Mouse (Mus musculus) kidney, adult 11 months (tissue): ENCODE data around the gene Rpp14.

Experiments
- DNase-seq: peaks from one replicate; pipeline ENCODE4 v3.0.0; 2022

Rpp14 gene

GRCm38 (mm10) chr14:8080165-8080679 is at the start of gene Rpp14:
TSS of gene Rpp14 (plus strand) at chr14:8080367.
- DNase-seq: peak; percentile 94

- peak; percentile 72 for DNase-seq
These were observed 49.6 kb upstream of the Rpp14 start for GRCm38 (mm10) chr14:8030535-8030934.

DNA sequence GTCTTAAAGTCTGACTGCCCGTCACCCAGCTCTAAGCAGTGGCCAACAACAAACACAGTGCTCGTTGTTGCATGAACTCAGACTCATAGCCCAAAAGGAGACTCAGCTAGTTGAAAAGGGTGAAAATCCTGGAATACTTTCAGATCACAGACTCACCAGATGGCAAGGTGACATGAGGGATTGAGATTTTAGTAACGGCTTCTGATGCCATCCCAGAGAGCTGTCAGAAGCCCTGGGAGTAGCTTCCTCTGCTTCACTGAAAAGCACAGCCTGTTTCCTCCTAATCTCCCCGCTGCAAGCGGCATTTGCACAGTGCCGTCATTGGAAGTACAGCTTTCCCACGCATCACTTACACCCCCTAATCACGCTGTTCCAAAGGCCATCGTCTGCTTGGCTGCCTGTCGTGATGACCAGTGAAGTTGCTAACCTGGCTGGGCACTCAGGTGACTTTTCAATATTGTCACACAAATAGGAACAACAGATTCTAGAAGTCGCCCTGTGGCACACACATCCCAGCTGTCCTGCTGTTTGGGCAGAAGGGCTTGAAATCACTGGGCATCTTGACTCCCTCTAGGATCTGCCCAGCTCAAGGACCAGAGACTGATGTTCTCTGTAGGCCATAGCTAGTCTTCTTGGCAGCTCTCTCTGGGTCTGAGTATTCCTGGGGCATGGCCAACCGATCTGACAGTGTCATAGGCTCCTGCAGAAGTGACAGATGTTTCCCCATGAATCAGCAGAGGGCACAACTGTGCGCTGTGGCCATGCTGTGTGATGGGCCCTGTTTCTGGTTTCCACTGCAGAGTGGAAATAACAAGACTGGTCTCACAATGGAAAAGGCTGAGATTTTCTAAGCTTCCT is 47.9 kb upstream of the Rpp14 start:
- no peak for DNase-seq

GRCm38 (mm10) chr14:8034561-8034960 is 45.6 kb upstream of the Rpp14 start:
- no peak for DNase-seq

- DNase-seq: no peak
These were observed 44.2 kb upstream of the Rpp14 start for GRCm38 (mm10) chr14:8035951-8036350.

DNA sequence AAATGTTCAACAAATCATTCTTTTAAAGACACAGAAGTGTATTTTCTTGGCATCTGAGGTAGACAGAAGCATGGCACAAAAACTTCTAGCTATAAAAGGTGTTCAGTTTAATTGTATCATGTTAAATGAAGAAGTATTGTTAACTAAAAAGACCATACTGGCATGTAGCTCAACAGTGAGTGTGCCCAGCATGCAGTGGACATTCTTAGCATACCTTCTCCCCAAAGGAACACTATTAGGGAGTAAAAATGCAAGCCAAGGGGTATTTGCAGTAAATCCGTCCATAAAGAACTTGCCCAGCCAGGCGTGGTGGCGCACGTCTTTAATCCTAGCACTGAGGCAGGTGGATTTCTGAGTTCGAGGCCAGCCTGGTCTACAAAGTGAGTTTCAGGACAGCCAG is 43.8 kb upstream of the Rpp14 start:
- no peak for DNase-seq

DNA sequence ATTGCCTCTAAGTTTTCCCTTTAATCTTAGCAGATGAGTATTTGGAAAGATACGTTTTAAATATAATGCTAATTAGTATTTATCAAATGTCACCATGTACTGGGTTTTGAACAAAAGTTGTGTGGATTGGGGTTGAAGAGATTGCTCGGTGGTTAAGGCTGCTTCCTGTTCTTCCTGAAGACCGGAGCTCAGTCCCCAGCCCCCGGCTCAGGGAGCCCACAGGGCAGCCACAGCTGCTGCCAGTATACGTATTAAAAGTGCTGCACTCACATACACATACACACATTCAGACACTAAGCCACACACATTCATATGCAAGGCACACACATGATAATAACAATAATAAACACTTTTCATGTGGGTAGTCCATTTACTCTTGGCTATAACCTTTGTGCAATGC is 42.0 kb upstream of the Rpp14 start:
- no peak for DNase-seq

DNA sequence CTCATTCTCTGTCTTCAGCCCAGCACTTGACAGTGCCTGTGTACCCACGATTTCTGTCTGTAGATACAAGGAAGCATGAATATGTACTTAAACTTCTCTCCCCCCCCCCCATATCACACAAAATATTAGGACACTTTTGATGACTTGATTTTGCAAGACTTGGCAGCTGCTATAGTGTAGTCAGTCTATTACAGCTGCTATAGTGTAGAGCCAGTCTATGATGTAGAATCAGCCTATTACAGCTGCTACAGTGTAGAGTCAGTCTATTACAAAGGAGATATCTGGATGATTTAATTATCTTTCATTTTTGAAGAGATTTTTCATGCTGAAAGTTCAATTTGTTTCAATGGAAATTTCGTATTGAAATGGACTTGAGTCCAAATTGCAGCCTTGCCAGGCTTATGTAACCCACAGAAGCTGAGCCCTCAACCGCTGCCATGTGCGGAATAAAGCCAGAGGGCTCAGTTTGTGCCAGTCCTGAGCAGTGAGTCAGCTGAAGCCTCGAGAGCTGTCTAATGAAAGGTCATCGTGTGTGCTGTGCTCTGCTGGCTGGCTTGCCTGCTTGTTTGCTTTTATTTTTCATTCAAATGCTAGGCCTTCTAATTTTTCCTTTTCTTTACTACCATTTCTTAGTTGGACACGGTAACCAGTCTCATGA is 41.2 kb upstream of the Rpp14 start:
- DNase-seq: peak; percentile 87

DNA sequence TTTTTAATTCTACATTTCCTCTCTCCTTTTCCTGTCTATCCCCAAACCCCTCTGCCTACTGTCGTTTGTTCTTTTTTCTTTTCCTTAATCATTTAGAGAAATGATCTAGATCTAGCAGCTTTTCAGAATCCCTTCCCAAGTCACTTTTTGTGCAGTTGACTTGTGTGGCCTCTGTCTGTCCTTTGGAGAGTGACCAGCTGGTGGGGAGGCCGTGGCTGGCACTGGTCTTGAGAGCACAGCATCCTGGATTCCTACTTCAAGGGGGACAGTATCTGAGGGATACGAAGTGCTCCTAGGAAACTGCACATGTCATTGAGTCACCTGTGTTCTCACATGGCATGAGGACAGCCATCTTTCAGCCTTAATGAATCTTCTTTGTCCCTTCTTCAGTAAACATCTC is 40.0 kb upstream of the Rpp14 start:
- no peak for DNase-seq

DNA sequence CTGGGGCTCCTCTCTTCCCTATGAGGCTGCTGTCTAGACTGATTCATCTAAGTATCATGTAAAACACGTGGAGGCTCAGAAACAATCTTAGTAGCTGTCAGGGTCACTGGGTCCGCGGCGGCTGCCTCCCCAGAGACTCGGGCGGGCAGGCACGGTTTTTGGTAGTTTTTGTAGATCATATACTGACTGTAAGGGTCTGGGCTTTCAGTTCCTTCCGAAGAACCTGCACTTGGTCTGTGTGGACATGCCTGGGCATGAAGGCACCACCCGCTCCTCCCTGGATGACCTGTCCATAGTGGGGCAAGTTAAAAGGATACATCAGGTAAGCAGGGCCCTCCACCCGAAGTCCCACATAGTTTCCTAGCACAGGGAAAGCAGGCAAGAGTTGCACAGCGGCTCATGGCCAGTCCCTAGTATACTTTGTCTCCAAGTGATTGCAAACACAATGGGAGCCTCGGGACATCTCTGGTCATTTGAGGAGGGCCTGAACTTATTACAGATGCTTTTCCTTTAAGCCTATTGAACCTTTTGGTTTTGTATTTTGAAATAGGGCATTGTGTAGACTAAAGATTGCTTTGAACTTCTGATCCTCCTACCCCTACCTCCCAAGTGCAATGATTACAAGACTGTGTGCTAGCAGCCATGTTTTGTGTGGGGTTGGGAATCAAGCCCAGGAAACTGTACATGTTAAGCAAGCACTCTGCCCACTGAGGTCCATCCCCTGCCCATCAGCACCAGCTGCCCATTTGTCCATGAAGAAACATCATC is 39.1 kb upstream of the Rpp14 start:
- DNase-seq: no peak

GRCm38 (mm10) chr14:8042120-8042519 is 38.0 kb upstream of the Rpp14 start:
- no peak for DNase-seq

- no peak for DNase-seq
These were observed 37.6 kb upstream of the Rpp14 start for GRCm38 (mm10) chr14:8042577-8042976.

DNA sequence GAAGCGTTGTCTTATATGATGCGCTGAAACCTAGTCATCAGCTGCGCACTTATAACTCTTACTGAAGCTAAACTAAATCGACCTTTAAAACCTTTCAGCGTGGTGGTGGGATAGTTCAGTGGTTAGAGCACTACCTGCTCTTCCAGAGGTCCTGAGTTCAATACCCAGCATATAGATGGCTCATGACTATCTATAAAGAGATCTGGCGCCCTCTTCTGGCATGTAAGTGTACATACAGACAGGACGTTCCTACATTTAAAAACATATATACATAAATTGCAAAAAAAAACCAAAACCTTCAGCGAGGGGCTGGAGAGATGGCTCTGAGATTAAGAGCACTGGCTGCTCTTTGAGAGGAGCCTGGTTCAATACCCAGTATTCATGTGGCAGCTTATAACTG is 35.8 kb upstream of the Rpp14 start:
- DNase-seq: no peak

DNA sequence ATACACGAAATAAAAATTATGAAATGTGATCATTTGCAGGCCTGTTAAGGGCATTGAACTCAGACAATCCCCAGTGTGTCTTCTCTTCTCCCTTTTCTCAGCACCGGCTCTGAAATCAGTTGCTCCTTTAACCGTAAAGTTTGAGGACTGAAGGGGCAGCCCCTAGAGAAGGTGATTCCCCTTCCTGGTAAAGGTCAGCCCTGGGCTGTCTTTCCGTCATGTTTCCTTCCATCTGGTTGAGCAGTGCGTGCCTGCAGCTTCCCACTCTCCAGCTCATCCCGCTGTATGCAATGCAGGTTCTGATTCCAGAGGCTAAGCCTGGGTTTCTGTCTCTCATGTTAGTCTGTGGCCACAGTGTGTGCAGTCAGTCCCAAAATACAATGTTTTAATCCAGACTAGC is 35.4 kb upstream of the Rpp14 start:
- no peak for DNase-seq

DNA sequence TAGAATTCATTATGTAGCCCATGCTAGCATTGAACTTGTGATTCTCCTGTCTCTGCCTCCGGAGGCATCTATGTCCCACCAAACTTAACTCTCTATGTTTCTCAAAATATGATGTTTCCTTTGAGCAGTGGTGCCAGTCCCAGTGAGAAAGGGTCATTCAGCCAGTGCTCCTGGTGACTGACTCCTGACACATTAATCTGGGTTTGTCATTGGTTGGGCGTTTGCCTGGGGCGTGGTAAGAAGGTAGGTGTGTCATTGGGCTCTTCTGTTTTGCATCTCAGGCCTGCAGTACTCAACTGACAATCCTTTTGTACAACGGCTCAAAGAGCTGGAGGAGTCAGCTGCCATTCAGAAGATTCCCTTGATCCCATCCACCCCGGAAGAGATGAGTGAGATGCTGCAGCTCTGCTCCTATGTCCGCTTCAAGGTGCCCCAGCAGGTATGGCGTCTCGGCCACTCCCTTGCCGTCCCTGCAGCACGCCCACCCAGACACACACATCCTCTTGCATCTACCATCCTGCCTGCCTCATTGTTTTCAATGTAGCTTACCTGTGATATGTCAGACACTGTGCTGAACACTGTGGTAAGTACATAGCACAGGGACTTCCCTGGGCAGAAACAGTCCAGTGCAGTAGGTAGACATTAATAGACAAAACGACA is 34.9 kb upstream of the Rpp14 start:
- DNase-seq: no peak

GRCm38 (mm10) chr14:8046839-8047238 is 33.3 kb upstream of the Rpp14 start:
- no peak for DNase-seq

GRCm38 (mm10) chr14:8049334-8049733 is 30.8 kb upstream of the Rpp14 start:
- DNase-seq: no peak

DNA sequence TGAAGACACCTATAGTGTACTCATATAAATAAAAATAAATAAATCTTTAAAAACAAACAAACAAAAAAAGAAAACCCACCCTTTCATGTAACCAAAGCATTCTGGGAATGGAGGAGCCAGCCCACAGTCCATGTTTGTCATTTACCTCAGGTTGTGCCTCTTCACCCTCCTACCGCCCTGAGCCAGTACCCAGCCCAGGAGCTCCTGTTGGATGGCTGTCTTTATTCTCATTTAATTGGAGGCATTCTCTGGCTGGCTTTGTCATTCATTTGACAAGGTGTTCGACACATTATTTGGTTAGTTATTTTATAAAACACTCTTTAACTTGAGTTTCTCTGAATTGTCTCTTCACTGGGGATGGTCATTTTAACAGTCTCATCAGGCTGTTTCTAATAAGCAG is 28.3 kb upstream of the Rpp14 start:
- no peak for DNase-seq

DNA sequence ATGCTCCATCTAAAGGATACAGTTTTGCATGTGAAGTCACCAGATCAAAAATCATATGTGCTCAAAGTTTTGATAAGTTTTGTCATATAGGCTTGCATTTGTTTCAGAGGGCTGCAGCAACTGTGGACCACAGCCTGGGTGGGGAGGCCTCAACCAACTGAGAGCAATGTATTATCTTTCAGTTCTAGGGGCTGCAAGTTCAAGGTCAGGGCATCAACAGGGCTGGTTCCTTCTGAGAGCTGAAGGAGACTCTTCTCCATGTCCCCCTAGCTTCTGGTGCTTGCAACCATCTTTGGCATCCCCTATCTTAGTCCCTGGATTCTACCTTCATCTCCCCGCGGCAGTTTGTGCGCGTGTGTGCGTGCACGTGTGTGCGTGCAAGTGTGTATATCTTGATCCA is 27.5 kb upstream of the Rpp14 start:
- no peak for DNase-seq

DNA sequence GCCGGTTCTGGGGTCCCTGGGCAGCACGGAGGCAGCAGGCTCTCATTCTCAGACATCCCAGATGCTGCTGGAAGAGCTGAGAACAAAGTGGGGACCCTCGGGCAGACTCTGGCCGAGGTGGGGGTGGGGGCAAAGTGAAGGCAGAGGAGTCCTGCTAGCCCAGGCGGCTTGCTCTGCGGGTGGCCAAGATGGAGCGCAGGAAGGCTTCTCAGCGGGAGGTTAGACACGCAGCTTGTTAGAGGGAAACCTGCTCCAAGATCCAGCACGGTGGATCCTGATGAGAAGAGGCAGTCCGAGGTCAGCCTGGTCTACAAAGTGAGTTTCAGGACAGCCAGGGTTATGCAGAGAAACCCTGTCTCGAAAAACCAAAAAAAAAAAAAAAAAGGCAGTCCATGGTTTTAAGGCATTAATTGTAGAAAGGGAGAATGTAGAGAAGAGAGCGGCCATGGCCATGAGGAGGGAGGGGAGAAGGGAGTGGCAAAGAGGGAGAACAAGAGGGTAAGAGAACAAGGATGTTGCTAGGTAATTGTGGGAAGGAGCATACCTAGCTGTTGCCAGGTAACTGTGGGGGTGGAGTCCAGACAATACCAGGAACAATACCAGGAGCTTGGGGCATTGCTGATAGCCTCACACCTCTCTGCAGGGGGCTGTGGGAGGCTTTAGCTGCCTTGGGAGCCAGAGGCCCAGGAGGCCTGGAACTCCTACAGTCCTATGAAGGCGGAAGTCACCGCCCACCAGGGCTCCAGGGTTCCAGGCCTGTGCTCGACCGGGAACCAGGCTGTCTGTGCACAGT is 25.7 kb upstream of the Rpp14 start:
- no peak for DNase-seq

DNA sequence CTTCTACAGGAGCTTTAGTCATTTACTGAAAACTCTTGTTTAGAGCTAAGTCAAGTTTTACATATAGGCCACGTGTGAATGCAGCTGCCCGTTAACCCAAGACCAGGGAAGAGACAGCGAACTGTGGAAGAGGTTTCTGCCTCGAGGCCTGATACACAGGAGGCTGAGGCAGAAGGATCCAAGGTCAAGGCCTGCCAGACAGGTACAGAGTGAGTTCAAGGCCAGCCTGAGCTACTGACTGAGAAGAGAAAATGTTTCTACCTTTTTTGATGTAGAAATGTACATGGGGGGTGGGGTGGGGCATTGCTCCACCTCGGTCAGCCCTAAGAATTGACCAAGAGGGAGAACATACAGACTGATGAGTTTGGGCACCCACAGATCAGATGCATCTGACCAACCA is 24.1 kb upstream of the Rpp14 start:
- DNase-seq: no peak

DNA sequence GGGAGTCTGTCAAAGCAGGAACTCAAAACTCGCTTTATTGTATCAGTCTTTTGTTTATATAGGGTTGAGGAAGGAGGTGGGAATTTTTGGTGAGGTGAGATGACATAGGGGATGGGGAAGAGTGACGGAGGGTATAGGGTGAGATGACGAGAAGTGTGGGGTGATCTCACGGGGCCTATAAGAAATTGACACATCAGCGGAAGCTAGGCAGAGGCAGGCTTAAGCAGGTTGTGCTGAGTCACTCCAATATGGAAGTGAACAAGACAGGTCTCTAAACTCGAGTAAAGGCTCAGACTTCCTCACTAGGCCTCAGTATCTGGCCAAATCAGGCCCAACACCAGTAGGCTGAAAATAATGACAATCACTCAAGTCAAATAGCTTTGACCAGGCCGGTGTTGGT is 20.2 kb upstream of the Rpp14 start:
- no peak for DNase-seq
